Mouse (Mus musculus) stomach, embryonic 16.5 days (tissue): ENCODE results near the gene Slc4a11. TPM values are rescaled to one million over a fixed set of nuclear protein-coding genes. Genes with fewer than 3 reads are reported as not detected.

Experiments used
- ATAC-seq: fragments of 200-750 bp; cut with Nextera tagmentation; 2 replicates; pipeline ENCODE4 v1.8.0; 2017; ENCODE audit warnings: moderate number of reproducible peaks, moderate TSS enrichment; ENCODE audit not compliant: insufficient read depth, low FRiP score
- H3K27ac ChIP-seq: fragments of 300-500 bp; sonication (generic); 2 replicates; pipeline ENCODE4 v1.5.1; 2014; ENCODE audit warnings: low read length
- H3K27me3 ChIP-seq: fragments of 300-500 bp; sonication (generic); 2 replicates; pipeline ENCODE4 v1.6.1; 2014; ENCODE audit warnings: low read length, control low read depth, mixed read lengths; ENCODE audit not compliant: control insufficient read depth, insufficient read depth
- H3K36me3 ChIP-seq: fragments of 300-500 bp; sonication (generic); 2 replicates; pipeline ENCODE4 v1.6.1; 2014; ENCODE audit warnings: low read length; ENCODE audit not compliant: control insufficient read depth, insufficient read depth
- H3K4me1 ChIP-seq: fragments of 300-500 bp; sonication (generic); 2 replicates; pipeline ENCODE4 v1.6.1; 2014; ENCODE audit warnings: low read length, control low read depth, mixed read lengths; ENCODE audit not compliant: control insufficient read depth, insufficient read depth
- H3K4me2 ChIP-seq: fragments of 300-500 bp; sonication (generic); 2 replicates; pipeline ENCODE4 v1.6.1; 2014; ENCODE audit warnings: low read depth, low read length, mixed read lengths
- H3K4me3 ChIP-seq: fragments of 300-500 bp; sonication (generic); replicated peaks from 2 replicates; pipeline ENCODE4 v1.5.1; 2014; ENCODE audit warnings: mild to moderate bottlenecking, low read length
- H3K9ac ChIP-seq: fragments of 300-500 bp; sonication (generic); 2 replicates; pipeline ENCODE4 v1.6.1; 2014; ENCODE audit warnings: low read length
- H3K9me3 ChIP-seq: fragments of 300-500 bp; sonication (generic); replicated peaks from 2 replicates; pipeline ENCODE4 v1.6.1; 2016; ENCODE audit warnings: low read length, control low read depth; ENCODE audit not compliant: control insufficient read depth
- WGBS: fragments of 180-500 bp; shearing (Covaris S2); extraction: QIAGEN DNeasy Blood & Tissue Kit; methylation state at CpG from one replicate; pipeline ENCODE4 v1.1.7; 2014; 5-methylcytosine and 5-hydroxymethylcytosine counted together
- polyA plus RNA-seq: library from polyadenylated mRNA; unstranded; fragments of >200 nt; fragmentation: Nextera tagmentation; extraction: Ambion mirVana; gene quantifications from 2 replicates; pipeline ENCODE4 v1.2.1, GENCODE M21; 2015

Gene Slc4a11
- polyA plus RNA-seq, 1 experiment from 2014 or later, result 0.70 TPM

GRCm38 (mm10) chr2:130727752-130728151 is 30.4 kb upstream of the Slc4a11 start:
- Histone ChIP-seq H3K36me3 (peaks cover 40% of the 10 kb centered on the region), H3K9me3 (no peaks in the 10 kb centered on the region), H3K4me1 (no peaks in the 10 kb centered on the region), H3K4me3 (no peak overlapping the region), H3K27ac (no peak overlapping the region), H3K27me3 (no peaks in the 10 kb centered on the region), H3K9ac (no peak overlapping the region), H3K4me2 (no peak overlapping the region)
- ATAC-seq, result no peak
- 95% methylated on average over 1 of the region's 1 CpGs for WGBS

GRCm38 (mm10) chr2:130724369-130724768 is 27.1 kb upstream of the Slc4a11 start:
- no peak for ATAC-seq
- Histone ChIP-seq H3K27ac (no peak overlapping the region), H3K27me3 (no peaks in the 10 kb centered on the region), H3K9ac (no peak overlapping the region), H3K4me3 (no peak overlapping the region), H3K9me3 (no peaks in the 10 kb centered on the region), H3K4me2 (no peak overlapping the region), H3K4me1 (no peaks in the 10 kb centered on the region), H3K36me3 (peaks cover 22% of the 10 kb centered on the region)
- 78% methylated on average over 4 of the region's 4 CpGs for WGBS

- no peak overlapping the region for H3K4me3 ChIP-seq
- ATAC-seq, result no peak
- H3K4me1 ChIP-seq, result no peaks in the 10 kb centered on the region
- 68% methylated on average over 6 of the region's 6 CpGs for WGBS
- H3K9ac ChIP-seq, result no peak overlapping the region
- H3K27me3 ChIP-seq, result no peaks in the 10 kb centered on the region
- no peak overlapping the region for H3K4me2 ChIP-seq
- no peak overlapping the region for H3K27ac ChIP-seq
- H3K9me3 ChIP-seq, result no peaks in the 10 kb centered on the region
- H3K36me3 ChIP-seq, result peaks cover 12% of the 10 kb centered on the region; the same call in 1 of the 2 replicates
These were observed 20.6 kb upstream of the Slc4a11 start for GRCm38 (mm10) chr2:130717951-130718350.

- Histone ChIP-seq H3K36me3 (peaks cover 9% of the 10 kb centered on the region; the same call in 1 of the 2 replicates), H3K9me3 (no peaks in the 10 kb centered on the region), H3K9ac (no peak overlapping the region), H3K27me3 (no peaks in the 10 kb centered on the region), H3K4me2 (no peak overlapping the region), H3K27ac (no peak overlapping the region), H3K4me3 (no peak overlapping the region), H3K4me1 (peaks cover 5% of the 10 kb centered on the region; the same call in 1 of the 2 replicates)
- no peak for ATAC-seq
- 60% methylated on average over 10 of the region's 10 CpGs for WGBS
These were observed 9.7 kb upstream of the Slc4a11 start for GRCm38 (mm10) chr2:130707057-130707456.

GRCm38 (mm10) chr2:130706602-130707001 is 9.3 kb upstream of the Slc4a11 start:
- no peaks in the 10 kb centered on the region for H3K27me3 ChIP-seq
- 62% methylated on average over 4 of the region's 4 CpGs for WGBS

GRCm38 (mm10) chr2:130705178-130705577 is 7.9 kb upstream of the Slc4a11 start:
- Histone ChIP-seq H3K9ac (no peak overlapping the region), H3K27ac (no peak overlapping the region), H3K4me1 (peaks cover 5% of the 10 kb centered on the region; the same call in 1 of the 2 replicates), H3K9me3 (no peaks in the 10 kb centered on the region), H3K27me3 (no peaks in the 10 kb centered on the region), H3K4me3 (no peak overlapping the region), H3K4me2 (no peak overlapping the region), H3K36me3 (peaks cover 9% of the 10 kb centered on the region; the same call in 1 of the 2 replicates)
- no peak for ATAC-seq
- WGBS, result 69% methylated on average over 6 of the region's 6 CpGs

More at GRCm38 (mm10) chr2:130706602-130707001, 9.3 kb upstream of the Slc4a11 start:
- ATAC-seq, result no peak
- no peak overlapping the region; the same call in 1 of the 2 replicates for H3K9ac ChIP-seq
- H3K36me3 ChIP-seq, result peaks cover 9% of the 10 kb centered on the region; the same call in 1 of the 2 replicates
- no peak overlapping the region for H3K4me2 ChIP-seq
- no peaks in the 10 kb centered on the region for H3K9me3 ChIP-seq
- no peak overlapping the region for H3K27ac ChIP-seq
- no peak overlapping the region for H3K4me3 ChIP-seq
- H3K4me1 ChIP-seq, result peaks cover 5% of the 10 kb centered on the region; the same call in 1 of the 2 replicates

- Histone ChIP-seq H3K36me3 (peaks cover 9% of the 10 kb centered on the region; the same call in 1 of the 2 replicates), H3K4me1 (peaks cover 5% of the 10 kb centered on the region; the same call in 1 of the 2 replicates), H3K4me3 (no peak overlapping the region), H3K27me3 (no peaks in the 10 kb centered on the region), H3K4me2 (no peak overlapping the region), H3K27ac (no peak overlapping the region; the same call in 1 of the 2 replicates), H3K9ac (no peak overlapping the region), H3K9me3 (no peaks in the 10 kb centered on the region)
- no peak for ATAC-seq
- WGBS, result 57% methylated on average over 9 of the region's 9 CpGs
These were observed 7.0 kb upstream of the Slc4a11 start for GRCm38 (mm10) chr2:130704040-130705001.

- H3K9me3 ChIP-seq, result no peaks in the 10 kb centered on the region
- H3K4me3 ChIP-seq, result peak overlapping the region; percentile 64
- peaks cover 7% of the 10 kb centered on the region; the same call in 1 of the 2 replicates for H3K4me1 ChIP-seq
- H3K4me2 ChIP-seq, result peak overlapping the region; percentile 100
- H3K27me3 ChIP-seq, result peaks cover 20% of the 10 kb centered on the region
- 6% methylated on average over 14 of the region's 14 CpGs for WGBS
- H3K27ac ChIP-seq, result no peak overlapping the region
- peak overlapping the region; percentile 70; the same call in 1 of the 2 replicates for H3K9ac ChIP-seq
- no peak for ATAC-seq
- H3K36me3 ChIP-seq, result no peaks in the 10 kb centered on the region
These were observed 525 bp upstream of the Slc4a11 start for GRCm38 (mm10) chr2:130697821-130698266.

- peak; percentile 46; the same call in 1 of the 2 replicates for ATAC-seq
- peaks cover 20% of the 10 kb centered on the region for H3K27me3 ChIP-seq
- H3K36me3 ChIP-seq, result no peaks in the 10 kb centered on the region
- WGBS, result 1% methylated on average over 31 of the region's 31 CpGs
- peak overlapping the region; percentile 64 for H3K4me3 ChIP-seq
- no peaks in the 10 kb centered on the region for H3K9me3 ChIP-seq
- no peak overlapping the region for H3K27ac ChIP-seq
- H3K9ac ChIP-seq, result peak overlapping the region; percentile 70
- H3K4me2 ChIP-seq, result peak overlapping the region; percentile 100
- peaks cover 7% of the 10 kb centered on the region; the same call in 1 of the 2 replicates for H3K4me1 ChIP-seq
These were observed 593 bp downstream of the Slc4a11 start for GRCm38 (mm10) chr2:130696700-130697152.
